Mouse (Mus musculus): ENCODE measurements around the gene Psd.

The Psd gene

DNA sequence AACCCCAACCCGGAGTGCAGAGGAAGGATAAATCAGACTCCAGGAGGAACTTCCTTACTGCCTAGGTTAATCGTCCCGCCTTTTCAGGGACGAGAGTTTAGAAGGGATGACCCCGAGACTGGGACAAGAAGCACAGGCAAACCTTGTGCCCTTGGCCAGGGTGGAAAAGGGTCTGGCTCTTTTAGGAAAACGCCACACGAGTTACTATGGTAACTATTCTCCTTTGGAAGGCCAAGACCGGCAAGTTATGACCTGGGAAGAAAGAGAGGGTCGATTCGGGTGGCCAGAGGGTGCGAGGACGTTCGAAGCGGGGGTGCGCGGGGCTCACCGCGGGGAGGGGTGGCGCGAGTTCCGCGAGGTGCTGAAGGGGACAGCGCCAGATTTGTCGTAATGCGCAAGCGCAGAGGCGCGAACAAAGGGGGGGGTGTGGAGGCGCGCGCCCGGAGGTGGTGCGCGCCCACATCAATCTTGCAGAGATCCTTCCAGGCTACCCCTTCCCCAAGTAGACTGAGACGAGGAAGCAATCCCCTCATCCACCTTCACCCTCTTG lies at the start of gene Psd:
Gene Psd (minus strand): TSS at position 401 of the 550 bp plus-strand sequence.
- DNase-seq (ENCODE audit: inconsistent ontology term), result peak; percentile 50

DNA sequence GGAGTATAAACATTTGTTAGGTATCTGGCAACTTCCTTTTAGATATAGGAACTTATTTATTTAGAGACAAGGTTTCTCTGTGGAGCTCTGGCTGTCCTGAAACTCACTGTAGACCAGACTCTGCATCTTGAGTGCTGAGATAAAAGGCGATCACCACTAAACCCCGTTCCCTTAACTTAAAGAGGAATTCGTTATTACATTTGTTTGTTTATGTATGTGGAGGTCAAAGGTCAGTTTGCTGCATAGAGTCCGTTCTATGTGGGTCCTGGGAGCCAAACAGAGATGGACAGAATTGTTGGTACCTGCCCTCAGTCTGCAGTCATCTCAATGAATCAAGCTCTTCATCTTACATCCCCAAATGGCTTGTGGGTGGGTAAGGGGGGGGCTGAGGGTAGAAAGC lies 48.9 kb upstream of the Psd start:
- peak; percentile 41 for DNase-seq (ENCODE audit: inconsistent ontology term)

DNA sequence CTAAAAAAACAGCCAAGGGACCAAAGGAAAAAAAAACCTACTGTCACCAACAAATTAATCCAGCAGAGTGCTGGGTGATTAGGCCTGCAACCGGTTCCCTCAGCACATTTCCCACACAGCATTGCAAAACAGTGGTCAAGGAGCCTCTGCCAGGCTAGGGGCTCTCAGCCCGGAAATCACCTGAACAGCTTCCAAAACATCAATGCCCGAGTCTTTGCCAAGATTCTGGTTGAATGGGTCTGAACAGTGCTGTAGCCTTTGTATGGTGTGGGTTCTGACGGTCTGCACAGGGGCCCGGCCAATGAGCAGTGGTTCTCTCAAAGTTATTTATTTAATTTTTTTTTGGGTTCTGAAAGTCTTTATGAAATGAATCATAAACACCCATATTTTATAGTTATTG lies 48.5 kb upstream of the Psd start:
- DNase-seq (ENCODE audit: inconsistent ontology term), result peak; percentile 92

DNA sequence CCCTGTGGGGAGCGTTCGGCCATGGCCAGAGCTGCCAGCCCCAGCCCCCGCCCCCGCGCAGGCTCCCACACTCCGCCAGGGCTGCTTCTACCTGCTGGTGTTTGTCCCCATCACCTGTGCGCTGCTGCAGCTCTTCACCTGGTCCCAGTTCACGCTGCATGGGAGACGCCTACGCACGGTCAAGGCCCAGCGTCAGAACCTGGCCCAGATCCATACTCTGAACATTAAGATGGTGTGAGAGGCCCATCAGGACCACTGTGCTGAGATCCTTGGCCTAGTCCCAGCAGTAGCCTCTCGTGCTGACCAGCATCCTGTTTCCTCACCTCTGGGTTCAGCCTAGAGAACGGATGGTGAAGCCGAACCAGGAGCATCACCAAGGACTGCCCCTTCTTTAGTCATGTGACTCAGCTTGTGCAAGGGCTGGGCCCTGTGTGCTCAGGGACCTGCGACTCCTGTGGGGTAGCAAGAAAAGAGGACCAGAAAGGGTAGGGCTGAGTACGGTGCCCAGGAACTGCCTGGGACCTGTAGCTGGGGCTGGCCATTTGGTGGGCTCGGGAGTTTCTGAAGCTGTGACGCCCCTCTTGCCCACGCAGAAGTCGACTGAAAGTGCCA lies 47.6 kb upstream of the Psd start:
- DNase-seq (ENCODE audit: inconsistent ontology term), result peak; percentile 25

DNA sequence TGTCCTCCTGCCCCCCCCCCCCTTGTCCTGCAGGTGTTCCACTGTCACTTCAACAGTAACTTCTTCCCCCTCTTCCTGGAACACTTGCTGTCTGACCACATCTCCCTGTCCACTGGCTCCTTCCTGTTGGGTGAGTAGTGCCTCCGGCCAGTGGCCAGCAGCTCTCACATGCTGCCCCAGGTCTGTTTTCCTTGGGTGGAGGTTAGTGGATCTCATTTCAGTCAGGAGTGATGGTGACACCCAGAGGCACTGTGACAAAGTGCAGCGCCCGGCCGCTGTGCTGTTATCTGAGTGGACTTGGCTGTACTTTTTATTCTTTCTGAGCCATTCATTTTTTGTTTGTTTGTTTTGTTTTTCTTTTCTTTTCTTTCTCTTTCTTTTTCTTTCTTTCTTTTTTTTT lies 42.2 kb upstream of the Psd start:
- DNase-seq (ENCODE audit: inconsistent ontology term), result peak; percentile 73

DNA sequence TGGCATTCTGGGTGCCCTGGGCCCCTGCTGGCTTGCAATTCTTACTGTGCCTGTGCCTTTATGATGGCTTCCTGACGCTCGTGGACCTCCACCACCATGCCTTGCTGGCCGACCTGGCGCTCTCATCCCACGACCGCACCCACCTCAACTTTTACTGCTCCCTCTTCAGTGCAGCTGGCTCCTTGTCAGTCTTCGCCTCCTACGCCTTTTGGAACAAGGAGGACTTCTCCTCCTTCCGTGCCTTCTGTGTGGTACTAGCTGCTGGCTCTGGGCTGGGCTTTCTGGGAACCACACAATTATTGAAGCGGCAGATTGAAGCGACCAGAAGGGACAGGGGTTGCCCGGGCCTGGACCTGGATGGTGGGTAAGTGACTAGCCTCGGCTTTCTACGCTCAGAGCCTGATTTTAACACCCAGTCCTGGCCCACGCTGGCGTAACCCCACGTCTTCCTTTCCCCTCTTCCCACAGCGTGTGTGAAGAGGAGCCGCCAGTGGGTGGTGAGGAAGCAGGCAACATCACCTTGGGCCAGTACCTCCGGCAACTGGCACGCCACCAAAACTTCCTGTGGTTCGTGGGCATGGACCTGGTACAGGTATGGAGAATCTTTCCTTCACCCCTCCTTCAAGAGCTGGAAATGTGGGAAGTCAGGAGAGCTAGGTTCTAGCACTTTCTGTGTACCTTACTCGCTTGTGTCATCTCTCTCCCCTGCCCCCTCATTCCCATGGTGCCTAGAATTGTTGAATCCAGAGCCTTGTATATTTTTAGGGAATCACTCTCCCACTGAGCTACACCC lies 41.0 kb upstream of the Psd start:
- no peak for DNase-seq (ENCODE audit: inconsistent ontology term)

DNA sequence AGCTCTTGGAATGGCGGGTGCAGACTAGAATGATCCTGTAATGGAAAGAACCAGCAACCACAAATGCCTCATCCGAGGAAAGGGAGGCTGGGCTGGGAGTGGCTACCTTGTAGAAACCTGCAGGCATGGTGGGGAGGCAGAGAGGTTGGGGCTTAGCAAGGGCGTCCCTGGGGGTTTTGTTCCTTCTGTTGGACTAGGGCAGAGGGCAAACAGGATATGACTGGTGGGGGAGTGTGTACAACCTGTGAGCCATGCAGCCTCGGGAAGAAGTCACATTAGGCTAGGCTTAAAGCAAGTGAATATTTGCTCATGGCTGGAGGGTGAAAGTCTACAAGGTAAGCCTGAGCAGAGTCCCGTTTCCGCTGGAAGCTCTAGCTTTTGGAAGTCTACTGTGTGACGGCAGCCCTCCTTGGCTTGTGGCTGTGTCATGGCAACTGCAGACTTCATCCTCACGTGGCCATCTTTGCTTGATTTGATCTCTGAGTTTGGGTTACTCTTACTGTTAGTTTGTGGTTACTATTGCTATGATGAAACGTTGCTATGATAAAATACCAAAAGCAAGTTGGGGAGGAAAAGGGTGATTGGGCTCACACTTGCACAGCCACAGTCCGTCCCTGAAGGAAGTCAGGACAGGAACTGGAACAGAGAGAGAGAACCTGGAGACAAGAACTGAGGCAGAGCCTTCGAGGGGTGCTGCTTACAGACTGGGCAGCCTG lies 36.5 kb upstream of the Psd start:
- no peak for DNase-seq (ENCODE audit: inconsistent ontology term)

DNA sequence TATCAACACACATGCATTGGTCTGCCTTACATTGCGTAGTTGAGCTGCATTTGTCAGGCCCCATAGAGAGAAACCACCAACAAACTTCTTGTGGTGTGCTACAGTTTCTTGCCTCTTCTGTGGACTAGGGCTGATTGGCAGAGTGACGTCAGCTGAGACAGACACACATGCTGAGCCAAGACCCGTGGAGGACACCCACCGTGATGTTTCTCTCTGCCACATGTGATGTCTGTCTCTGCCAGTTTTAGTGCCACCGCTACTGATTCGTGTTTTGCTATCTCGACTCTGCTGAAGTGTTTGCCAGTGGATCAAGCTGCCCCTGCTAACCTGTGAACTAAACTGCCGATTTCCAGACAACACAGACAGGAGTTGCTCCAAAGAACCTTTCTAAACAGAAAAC lies 35.1 kb upstream of the Psd start:
- DNase-seq (ENCODE audit: inconsistent ontology term), result no peak

DNA sequence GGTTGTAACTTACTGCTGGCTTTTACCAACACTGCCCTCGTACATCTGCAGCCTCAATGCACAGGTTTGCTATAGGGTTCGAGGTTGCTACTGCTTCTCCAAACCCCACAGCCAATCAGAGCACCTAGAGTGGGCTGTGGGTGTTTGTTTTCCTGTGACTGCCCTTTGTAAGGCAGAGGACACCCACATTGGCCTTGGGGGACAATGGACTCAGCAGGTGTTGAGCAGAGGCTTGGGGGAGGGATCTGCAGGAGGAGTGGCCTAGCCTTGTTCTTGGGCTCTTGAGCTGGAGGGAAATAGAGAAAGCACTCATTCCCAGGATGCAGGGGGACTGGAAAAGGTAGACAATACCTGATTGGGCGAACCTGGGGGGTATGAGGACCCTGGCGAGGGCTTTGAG lies 31.4 kb upstream of the Psd start:
- DNase-seq (ENCODE audit: inconsistent ontology term), result no peak

DNA sequence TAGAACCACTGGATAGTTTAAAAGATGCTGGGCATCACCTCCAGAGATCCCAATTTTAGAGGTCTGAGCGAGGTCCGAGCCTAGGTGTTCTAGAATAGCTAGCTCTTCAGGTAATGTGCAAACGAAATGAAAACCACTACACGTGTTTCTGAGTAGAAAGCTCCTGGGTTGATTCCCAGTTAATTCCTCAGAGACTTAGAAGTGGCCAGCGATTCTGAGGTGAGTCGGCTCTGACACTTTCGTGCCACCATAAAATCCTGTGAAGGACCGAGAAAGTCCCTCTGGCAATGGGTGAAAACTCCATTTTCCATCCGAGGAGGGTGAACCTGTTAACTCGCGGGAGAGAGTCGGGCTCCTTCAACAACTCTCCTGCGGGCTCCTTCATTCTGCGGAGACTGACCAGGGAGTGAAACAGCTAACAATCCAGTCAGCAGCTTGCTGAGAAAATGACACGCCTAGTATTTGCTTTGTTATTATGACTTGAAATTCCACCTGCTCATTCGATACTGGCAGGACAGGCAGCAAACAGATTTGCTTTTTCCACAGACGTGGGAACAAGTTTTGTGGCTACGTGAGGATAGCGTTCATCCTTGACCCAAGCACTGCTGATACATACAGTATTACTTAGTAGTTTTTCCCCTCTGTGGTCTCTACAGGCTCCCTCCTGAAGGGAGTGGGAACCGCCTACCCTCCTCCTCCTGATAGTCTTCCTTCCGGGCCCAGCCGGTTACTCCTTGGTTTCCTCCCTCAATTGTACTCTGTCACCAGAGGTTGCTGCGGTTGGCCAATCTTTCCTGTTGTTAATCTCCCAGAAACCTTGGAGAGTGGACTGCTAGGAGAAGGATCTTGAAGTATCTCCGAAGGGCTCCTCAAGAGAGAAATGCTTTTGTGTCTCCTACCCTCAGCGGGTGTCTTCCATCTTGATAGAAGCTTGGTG lies 30.7 kb upstream of the Psd start:
- no peak for DNase-seq (ENCODE audit: inconsistent ontology term)

DNA sequence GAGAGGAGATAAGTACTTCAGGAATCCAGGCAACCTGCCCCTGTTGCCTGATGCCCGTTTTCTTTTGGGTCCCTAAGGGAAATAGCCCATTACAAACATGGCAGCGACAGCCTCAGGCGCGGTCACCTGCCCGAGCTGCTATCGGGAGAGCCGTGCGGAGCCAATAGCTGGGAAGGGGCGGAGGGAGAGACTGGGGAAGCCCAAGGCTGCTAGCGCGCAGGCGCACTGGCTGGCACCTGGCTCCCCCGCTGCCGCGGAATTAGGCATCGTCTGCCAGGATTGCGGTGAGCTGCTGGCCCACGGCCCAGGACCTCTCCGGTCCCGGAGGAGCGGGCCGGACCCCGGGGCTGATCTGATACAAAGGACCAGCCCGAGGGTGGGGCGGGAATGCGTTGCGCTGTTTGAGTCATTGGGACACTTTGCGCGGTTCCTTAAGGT lies 29.8 kb upstream of the Psd start:
- DNase-seq (ENCODE audit: inconsistent ontology term), result peak; percentile 93

DNA sequence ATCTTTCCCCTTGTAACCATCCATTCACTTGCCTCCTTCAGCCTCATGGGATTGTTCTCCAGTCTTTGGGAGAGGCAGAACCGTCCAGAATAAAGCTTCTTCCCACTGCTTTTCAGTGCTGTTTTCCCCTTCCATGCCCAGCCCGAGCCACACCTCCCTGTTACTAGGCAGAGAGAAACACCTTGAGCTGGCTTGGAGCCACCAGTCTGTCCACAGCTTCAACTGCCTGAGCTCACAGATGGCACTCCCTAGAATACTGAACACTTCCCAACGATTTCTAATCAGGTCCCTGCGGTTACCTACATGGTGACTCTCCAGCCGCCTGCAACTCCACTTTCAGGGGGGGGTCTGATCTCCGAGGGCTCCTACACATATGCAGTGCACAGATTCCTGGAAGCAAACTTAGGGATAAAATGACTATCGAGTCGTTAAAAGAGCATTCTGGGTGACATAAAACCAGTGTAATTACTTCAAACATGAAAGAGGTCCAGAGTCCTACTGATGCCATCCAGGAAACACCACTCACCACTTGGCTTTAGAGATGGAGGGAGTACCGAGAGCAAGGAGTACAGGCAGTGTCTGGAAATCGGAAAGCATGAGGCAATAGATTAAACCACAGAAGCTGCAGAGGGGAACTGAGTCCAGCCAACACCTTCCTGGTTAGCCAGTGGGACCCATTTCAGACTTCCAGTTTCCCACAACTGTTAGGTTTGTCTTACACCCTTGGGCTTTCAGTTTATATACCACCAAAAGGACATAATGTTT lies 23.4 kb upstream of the Psd start, which contains the start of gene 2310034G01Rik:
Gene 2310034G01Rik (minus strand): TSS at position 135 of the 765 bp plus-strand sequence.
- DNase-seq (ENCODE audit: inconsistent ontology term), result no peak

DNA sequence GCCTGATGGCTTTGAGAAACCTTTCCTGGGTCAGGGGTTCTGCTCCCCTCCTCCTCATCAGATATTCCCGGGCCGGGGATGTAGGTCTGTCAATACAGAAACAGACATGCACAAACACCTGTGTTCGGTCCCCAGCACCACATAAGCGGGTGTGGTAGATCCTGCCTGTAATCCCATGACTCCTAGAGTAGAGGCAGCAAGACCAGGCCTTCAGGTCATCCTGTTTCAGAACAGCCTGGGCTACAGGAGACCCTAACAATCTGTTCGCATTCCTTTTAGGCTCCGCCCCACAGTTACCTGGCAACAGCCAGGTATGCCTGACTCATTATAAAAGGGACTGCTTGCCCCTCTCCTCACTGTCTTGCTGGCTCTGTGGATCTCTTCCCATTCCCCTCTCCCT lies 22.6 kb upstream of the Psd start:
- no peak for DNase-seq (ENCODE audit: inconsistent ontology term)

DNA sequence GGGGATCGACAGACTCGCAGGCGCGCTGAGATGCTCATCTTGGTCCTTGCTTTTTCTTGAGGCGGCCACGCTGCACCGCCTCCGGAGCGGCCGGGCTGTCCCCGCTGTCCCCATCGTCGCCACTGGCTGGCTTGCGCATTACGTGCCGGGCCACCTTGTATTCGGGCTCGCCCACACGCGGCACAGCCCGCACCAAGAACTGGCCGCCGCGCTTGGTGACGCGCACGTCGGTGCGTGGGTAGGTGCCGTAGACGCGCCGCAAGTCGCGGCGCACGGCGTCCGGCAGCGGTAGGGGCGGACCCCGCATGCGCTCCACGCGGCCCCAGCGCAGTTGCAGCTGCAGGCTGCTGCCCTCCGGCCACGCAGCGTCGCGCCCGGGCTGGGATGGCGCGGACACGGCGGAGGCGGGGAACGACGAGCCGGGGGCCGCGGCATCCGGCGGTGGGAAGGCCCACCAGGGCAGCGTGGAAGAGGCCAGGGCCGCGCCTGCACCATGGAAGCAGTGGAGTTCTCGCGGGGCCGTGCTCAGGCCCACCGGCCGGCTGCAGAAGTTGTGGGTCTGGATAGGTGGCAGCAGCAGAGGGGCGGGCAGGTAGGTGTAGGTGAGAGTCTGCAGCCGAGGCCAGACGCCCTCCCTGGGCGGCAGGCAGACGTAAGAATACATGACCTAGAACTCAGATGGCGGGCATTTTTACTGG lies 22.0 kb upstream of the Psd start:
- DNase-seq (ENCODE audit: inconsistent ontology term), result peak; percentile 91

DNA sequence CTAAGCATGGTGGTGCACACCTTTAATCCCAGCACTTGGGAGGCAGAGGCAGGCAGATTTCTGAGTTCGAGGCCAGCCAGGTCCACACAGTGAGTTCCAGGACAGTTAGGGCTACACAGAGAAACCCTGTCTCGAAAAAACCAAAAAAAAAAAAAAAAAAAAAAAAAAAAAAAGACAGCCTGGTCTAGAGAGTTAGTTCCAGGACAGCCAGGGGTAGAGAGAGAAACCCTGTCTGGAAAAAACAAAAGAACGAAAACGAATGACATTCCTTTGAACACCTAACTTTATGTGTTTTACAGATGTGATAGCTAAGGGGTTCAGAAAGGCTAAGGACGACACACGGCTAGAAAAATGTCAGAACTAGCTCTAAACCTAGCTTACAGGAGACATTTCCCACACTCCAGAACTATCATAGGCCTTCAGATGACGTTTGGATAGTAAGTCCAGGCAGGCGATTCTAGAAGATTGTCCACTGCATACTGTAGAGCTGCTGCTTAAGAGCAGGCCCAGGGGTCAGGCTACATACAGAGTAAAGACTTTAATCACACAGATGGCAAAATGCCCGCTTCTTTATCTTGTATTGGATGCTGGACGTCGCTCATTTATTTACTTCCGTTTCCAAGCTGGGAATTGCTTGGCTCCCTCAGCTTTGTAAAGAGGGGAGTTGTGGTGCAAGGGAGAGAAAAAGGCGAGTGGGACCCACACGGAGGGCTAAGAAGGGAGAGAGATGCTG lies 21.1 kb upstream of the Psd start:
- no peak for DNase-seq (ENCODE audit: inconsistent ontology term)

DNA sequence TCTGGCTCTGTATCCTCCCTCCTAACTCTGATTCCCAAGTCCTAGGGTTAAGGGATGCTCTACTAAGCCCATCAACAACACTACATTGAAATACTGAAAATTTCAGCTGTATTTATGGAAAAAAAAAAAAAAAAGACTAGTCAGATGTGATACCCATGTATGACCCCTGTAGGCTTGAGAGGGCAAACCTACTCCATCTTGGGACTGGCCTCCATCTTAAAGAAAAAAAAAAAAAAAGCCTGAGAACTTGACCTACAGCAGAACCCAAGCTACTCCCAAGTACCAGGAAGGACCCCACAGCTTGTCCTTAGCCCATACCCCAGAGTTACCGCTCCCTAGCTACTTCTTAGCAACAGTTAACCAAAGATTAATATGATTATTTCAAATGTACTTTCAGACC lies 20.2 kb upstream of the Psd start:
- no peak for DNase-seq (ENCODE audit: inconsistent ontology term)

DNA sequence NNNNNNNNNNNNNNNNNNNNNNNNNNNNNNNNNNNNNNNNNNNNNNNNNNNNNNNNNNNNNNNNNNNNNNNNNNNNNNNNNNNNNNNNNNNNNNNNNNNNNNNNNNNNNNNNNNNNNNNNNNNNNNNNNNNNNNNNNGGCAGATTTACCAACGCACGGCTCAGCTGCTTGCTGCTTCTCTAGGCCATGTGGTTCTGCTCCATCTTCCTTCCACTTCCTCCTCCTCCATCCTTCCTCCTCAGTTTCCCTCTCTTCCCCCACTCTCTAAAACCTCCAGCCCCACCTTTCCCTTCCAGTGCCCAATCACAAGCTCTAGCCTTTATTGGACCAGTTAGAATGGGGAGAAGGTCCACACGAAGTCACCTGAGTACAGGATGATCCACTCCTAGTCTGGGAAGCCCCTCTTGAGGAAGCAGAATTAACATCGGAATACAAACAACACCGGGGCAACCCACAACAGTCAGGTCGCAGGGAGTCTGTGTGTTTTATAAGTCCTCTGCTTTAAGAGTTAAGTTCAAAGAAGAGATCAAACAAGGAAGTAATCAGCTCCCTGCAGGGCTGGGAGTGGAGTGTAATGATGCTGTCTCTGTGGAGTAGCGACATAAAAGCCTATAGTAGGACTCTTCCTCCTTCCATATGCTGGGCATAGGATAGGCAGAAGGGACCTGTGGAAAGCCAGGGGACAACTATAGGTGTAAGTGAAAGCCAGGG lies 17.9 kb upstream of the Psd start:
- DNase-seq (ENCODE audit: inconsistent ontology term), result no peak

DNA sequence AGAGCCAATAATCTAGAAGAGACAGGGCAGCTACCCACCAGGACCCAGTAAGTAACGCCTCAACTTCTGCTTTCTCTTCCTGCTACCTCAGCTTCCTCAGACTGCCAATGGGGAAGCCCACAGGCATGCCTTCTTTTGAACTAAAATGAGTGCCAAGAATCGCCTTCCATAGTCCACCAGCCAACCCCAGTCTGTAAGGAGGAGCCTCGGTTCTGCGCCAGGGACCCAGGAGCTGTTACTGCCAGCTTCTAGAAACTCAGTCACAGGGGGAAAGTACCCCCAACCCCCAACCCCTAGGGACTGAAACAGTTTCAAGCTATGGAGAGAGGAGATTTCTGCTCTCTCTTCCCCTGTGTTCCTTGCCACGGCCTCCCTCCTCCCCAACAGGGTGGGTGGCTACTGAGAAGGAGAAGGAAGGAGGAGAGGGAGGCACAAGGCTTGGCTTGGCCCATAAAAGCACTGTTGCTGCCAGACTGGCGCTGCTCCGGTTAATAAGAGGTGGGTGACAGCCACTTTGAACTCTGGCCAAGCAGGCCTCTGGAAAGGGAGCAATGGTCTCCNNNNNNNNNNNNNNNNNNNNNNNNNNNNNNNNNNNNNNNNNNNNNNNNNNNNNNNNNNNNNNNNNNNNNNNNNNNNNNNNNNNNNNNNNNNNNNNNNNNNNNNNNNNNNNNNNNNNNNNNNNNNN lies 12.5 kb upstream of the Psd start:
- peak; percentile 78 for DNase-seq (ENCODE audit: inconsistent ontology term)
